Mouse (Mus musculus) CH12F3 (cell line): ENCODE measurements around the gene Esp1.
"Not testable (repeated sequence)": the region's sequence is repeated elsewhere in the genome, so short reads cannot be mapped to it uniquely, and the experiment has no call there.

ENCODE experiments used
- in situ Hi-C: fragments of 300-500 bp; cut with MboI; formaldehyde crosslinking; loops from 2 replicates; pipeline ENCODE4 v1.14.3; 2020; ENCODE audit warnings: low sequenced_read_pairs

Esp1 gene

DNA sequence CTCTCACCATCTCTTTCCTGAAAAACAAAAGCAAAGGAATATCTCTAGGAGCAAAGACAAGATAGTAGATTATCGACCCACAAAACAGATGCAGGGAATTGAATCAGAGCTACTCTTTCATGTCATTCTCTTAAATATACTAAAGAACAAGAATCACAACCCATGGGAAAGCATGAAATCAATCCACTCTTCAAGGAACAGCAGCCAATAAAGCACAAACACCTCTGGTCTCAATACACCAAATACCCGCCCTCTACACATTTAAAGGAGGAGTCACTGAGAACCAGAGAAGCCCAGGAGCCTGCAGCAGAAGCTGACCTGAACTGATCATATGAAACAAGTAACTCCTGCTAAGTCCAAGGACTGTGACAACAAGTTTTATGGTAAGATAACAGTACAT, at the start of gene Esp1:
Gene Esp1 (plus strand): TSS at position 301 of the 400 bp plus-strand sequence.
- in situ Hi-C loops: no loop called here

DNA sequence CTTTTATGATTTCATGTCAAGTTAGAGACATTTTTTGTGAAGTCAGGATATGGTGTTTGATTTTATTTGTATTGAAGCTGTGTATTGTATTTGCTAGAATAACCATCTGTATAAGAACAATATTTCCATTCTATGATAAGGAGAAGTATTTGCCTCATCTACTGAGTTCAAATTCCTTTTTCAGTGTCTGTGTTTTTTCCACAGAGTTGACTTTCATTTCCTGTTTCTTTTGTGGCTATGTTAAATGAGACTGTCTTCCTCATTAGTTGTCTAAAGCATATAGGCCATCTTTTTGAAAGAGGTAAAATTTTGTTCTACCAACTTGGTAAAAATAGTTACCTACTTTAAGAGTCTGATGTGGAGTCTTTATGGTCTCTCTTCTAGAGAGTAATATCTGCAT, 10.6 kb upstream of the Esp1 start:
- in situ Hi-C loops: no loop called here

DNA sequence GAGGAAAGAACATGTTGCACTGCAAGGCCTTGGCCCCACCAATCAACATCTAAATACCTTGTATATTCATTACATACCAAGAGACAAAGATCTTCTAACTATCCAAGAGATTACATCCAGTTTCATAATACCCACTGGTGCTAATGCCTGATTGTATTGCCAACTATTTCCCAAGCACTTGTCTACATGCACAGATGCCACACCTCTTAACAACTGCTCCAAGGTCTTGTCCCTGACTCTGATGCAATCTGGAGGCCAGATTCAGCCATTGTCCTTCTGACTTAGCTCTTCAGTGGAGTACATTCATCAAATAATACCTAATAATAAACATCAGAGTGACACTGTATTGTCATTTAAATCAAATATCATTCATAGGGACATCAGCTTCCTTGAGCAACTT, 9.9 kb upstream of the Esp1 start:
- in situ Hi-C loops: not testable (repeated sequence)

- in situ Hi-C loops: no loop called here
Measured at GRCm38 (mm10) chr17:40731296-40731695, 4.4 kb downstream of the Esp1 start.

GRCm38 (mm10) chr17:40731724-40732123, 4.8 kb downstream of the Esp1 start:
- in situ Hi-C loops: no loop called here

- in situ Hi-C loops: no loop called here
Measured at GRCm38 (mm10) chr17:40763662-40764061, 36.7 kb downstream of the Esp1 start.

DNA sequence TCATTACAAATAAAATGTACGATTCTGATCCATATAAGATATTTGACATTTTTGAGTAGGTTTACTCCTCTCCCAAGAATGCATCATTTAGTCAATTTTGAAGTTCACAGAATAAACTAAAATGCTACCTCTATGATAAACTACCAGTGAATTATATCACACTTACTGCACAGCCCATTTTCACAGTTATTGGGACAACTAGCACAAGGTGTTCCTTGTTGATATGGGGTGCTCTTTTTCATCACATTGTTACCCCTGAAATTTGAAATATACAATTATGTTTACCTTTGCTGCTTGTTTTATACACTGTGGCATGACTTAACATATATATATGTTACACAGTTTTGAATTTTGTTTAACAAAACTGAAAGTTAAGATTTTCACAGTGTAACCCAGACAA, 40.2 kb downstream of the Esp1 start:
- in situ Hi-C loops: no loop called here
